Mouse (Mus musculus) kidney, postnatal 0 days (tissue): Measurements from ENCODE around the gene Scgn. TPM values are rescaled to one million over a fixed set of nuclear protein-coding genes. Genes with fewer than 3 reads are reported as not detected.

Experiments
- ATAC-seq: fragments of 200-750 bp; cut with Nextera tagmentation; replicated peaks from 2 replicates; pipeline ENCODE4 v1.8.0; 2017; ENCODE audit warnings: low read depth, moderate number of reproducible peaks, moderate TSS enrichment, moderate library complexity; ENCODE audit not compliant: low FRiP score
- DNase-seq: peaks from one replicate; pipeline ENCODE4 v3.0.0-alpha.2; 2016; ENCODE audit warnings: low spot score
- H3K27ac ChIP-seq: fragments of 300-500 bp; sonication (generic); 2 replicates; pipeline ENCODE4 v1.5.1; 2014; ENCODE audit warnings: mild to moderate bottlenecking
- H3K27me3 ChIP-seq: fragments of 300-500 bp; sonication (generic); 2 replicates; pipeline ENCODE4 v1.6.1; 2014; ENCODE audit warnings: low read length, mixed read lengths; ENCODE audit not compliant: insufficient read depth
- H3K36me3 ChIP-seq: fragments of 300-500 bp; sonication (generic); 2 replicates; pipeline ENCODE4 v1.6.1; 2014; ENCODE audit warnings: low read length, mixed read lengths; ENCODE audit not compliant: insufficient read depth
- H3K4me1 ChIP-seq: fragments of 300-500 bp; sonication (generic); replicated peaks from 2 replicates; pipeline ENCODE4 v1.6.1; 2014; ENCODE audit warnings: antibody characterized with exemption, low read length, mixed read lengths; ENCODE audit not compliant: insufficient read depth
- H3K4me2 ChIP-seq: fragments of 300-500 bp; sonication (generic); 2 replicates; pipeline ENCODE4 v1.6.1; 2014; ENCODE audit warnings: mild to moderate bottlenecking, low read length, moderate library complexity, mixed read lengths
- H3K4me3 ChIP-seq: fragments of 300-500 bp; sonication (generic); replicated peaks from 2 replicates; pipeline ENCODE4 v1.5.1; 2014; ENCODE audit warnings: low read depth, low read length
- H3K9ac ChIP-seq: fragments of 300-500 bp; sonication (generic); 2 replicates; pipeline ENCODE4 v1.6.1; 2014; ENCODE audit warnings: low read depth, low read length
- H3K9me3 ChIP-seq: fragments of 300-500 bp; sonication (generic); replicated peaks from 2 replicates; pipeline ENCODE4 v1.6.1; 2016; ENCODE audit warnings: low read length, inconsistent platforms, mixed read lengths
- CTCF ChIP-seq: IDR thresholded peaks from 2 replicates; pipeline ENCODE4 v1.5.1; 2016; ENCODE audit warnings: antibody characterized with exemption, low read depth, mild to moderate bottlenecking, moderate library complexity
- WGBS: fragments of 180-500 bp; shearing (Covaris S2); extraction: QIAGEN DNeasy Blood & Tissue Kit; methylation state at CpG from one replicate; pipeline ENCODE4 v1.1.7; 2014; 5-methylcytosine and 5-hydroxymethylcytosine counted together
- polyA plus RNA-seq: library from polyadenylated mRNA; unstranded; fragments of >200 nt; fragmentation: Nextera tagmentation; extraction: Ambion mirVana; gene quantifications from 2 replicates; pipeline ENCODE4 v1.2.1, GENCODE M21; 2015

The Scgn gene
- polyA plus RNA-seq, 1 experiment from 2014 or later: 1.2 TPM

- no peak overlapping the region for H3K4me3 ChIP-seq
- DNase-seq: no peak
- WGBS: 67% methylated on average over 11 of the region's 11 CpGs
- H3K36me3 ChIP-seq: no peaks in the 10 kb centered on the region
- no peak overlapping the region for H3K27ac ChIP-seq
- no peaks in the 10 kb centered on the region for H3K9me3 ChIP-seq
- no peaks in the 10 kb centered on the region for H3K27me3 ChIP-seq
- no peaks in the 10 kb centered on the region for H3K4me1 ChIP-seq
- no peak for ATAC-seq
- no peak overlapping the region for H3K9ac ChIP-seq
- H3K4me2 ChIP-seq: no peak overlapping the region
- no peak for TF ChIP-seq CTCF
Observed at GRCm38 (mm10) chr13:23930904-23931303, 60.1 kb downstream of the Scgn start.

GRCm38 (mm10) chr13:23930461-23930860 lies 60.6 kb downstream of the Scgn start:
- ATAC-seq: no peak
- H3K9ac ChIP-seq: no peak overlapping the region
- H3K27ac ChIP-seq: no peak overlapping the region
- H3K36me3 ChIP-seq: no peaks in the 10 kb centered on the region
- H3K27me3 ChIP-seq: no peaks in the 10 kb centered on the region
- H3K4me2 ChIP-seq: no peak overlapping the region
- no peaks in the 10 kb centered on the region for H3K9me3 ChIP-seq
- DNase-seq: no peak
- 78% methylated on average over 9 of the region's 9 CpGs for WGBS
- no peak overlapping the region for H3K4me3 ChIP-seq
- H3K4me1 ChIP-seq: no peaks in the 10 kb centered on the region
- TF ChIP-seq CTCF: no peak

DNA sequence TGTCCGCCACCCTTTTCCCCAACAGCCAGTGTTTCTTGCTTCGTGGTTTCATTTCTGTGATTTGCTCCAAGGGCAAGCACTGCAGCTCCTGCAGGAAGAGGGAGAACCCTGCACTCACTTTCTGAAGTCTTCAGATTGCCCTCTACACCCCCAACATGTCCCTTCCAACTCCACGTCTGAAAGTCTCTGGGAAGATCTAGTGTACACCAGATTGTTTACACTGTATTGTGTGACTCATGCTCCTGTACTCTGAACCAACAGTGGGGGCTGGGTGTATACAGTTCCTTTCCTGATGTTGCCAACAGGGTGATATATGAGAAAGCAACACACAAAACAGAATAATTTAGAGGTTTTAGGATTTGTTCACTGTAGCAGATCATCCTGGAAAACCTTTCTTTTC lies 62.4 kb downstream of the Scgn start:
- ATAC-seq (peak; percentile 76), DNase-seq (peak; percentile 68)
- WGBS: 25% methylated on average over 3 of the region's 3 CpGs
- no peak overlapping the region for H3K9ac ChIP-seq
- peak overlapping the region; percentile 11 for H3K4me2 ChIP-seq
- H3K4me3 ChIP-seq: no peak overlapping the region
- H3K27me3 ChIP-seq: no peaks in the 10 kb centered on the region
- no peak for TF ChIP-seq CTCF
- H3K27ac ChIP-seq: no peak overlapping the region
- H3K4me1 ChIP-seq: no peaks in the 10 kb centered on the region
- H3K36me3 ChIP-seq: no peaks in the 10 kb centered on the region
- H3K9me3 ChIP-seq: no peaks in the 10 kb centered on the region

GRCm38 (mm10) chr13:23925792-23926191 lies 65.2 kb downstream of the Scgn start:
- Histone ChIP-seq H3K27me3 (no peaks in the 10 kb centered on the region), H3K4me1 (no peaks in the 10 kb centered on the region), H3K27ac (no peak overlapping the region), H3K36me3 (no peaks in the 10 kb centered on the region), H3K4me3 (no peak overlapping the region), H3K9ac (no peak overlapping the region), H3K9me3 (no peaks in the 10 kb centered on the region), H3K4me2 (no peak overlapping the region)
- ATAC-seq (no peak), DNase-seq (no peak)
- 69% methylated on average over 2 of the region's 2 CpGs for WGBS
- no peak for TF ChIP-seq CTCF

DNA sequence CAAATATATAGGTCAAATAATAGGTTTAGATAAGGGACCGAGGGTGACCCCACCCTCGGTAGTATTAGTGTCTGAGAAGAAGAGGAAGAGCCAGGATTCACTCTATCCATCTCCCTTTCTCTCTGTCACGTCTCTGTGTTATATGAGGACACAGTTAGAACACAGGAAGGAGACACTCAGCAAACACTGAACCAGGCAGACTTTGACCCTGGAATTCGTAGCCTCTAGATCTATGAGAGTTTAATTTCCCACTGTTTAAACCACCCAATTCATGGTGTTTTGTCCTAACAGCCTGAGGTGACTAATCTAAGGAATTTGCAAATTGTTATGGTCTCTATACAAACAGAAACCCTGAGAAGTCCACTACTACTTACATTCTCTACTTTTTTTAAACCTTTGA lies 73.3 kb downstream of the Scgn start:
- Histone ChIP-seq H3K36me3 (no peaks in the 10 kb centered on the region), H3K9ac (no peak overlapping the region), H3K27ac (no peak overlapping the region), H3K4me1 (peaks cover 17% of the 10 kb centered on the region), H3K27me3 (no peaks in the 10 kb centered on the region), H3K9me3 (no peaks in the 10 kb centered on the region), H3K4me3 (no peak overlapping the region), H3K4me2 (no peak overlapping the region)
- DNase-seq (no peak), ATAC-seq (no peak)
- TF ChIP-seq CTCF: no peak
- 71% methylated on average over 4 of the region's 4 CpGs for WGBS

GRCm38 (mm10) chr13:23916132-23916531 lies 74.9 kb downstream of the Scgn start:
- H3K36me3 ChIP-seq: no peaks in the 10 kb centered on the region
- no peaks in the 10 kb centered on the region for H3K9me3 ChIP-seq
- no peak overlapping the region for H3K4me3 ChIP-seq
- TF ChIP-seq CTCF: no peak
- ATAC-seq: no peak
- peaks cover 17% of the 10 kb centered on the region for H3K4me1 ChIP-seq
- H3K4me2 ChIP-seq: no peak overlapping the region
- 67% methylated on average over 1 of the region's 1 CpGs for WGBS
- H3K27ac ChIP-seq: 0 out of 2 replicates have a peak overlapping the region, but pooled peaks have one; percentile 31
- H3K27me3 ChIP-seq: no peaks in the 10 kb centered on the region
- H3K9ac ChIP-seq: no peak overlapping the region
- DNase-seq: peak; percentile 38

DNA sequence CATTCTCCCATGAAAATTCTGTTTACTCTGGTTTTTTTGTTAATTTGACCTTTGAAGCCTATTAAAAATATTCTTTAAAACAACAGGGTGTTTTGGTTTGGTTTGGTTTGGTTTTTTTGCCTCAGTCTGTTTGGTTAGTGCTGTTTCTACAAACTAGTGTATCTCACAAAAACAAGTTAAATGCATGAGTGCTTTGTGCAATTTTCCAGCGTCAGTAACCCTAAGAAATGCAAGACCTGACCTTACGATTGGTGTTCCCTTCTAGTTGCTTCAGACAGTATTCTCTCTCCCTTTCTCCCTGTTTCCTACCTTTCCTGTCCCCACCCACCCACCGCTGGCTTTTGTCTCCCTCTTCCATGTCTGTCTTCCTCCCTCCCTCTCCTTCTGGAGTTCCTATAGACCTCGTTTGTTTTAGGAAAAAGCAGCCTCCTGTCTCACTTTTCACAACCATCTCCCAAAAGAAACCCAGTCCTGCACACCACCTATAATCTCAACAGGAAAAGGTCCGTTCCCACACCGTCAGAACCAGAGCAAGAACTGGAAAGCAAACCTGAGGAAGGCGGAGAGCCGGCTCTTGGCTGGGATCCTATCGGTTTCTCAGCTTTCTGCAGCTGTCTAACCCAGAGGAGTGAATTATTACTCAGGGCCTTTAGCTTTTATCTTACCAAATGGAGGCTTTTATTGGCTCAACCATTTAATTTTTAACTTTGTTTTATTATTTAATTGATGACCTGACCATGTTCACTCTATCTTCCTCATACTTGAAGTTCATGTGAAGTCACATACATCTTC lies 76.4 kb downstream of the Scgn start, which contains the start of gene Slc17a4:
Gene Slc17a4 (minus strand): TSS at position 634 of the 792 bp plus-strand sequence.
- DNase-seq: peak; percentile 63
- WGBS: 16% methylated on average over 9 of the region's 9 CpGs
- H3K4me3 ChIP-seq: no peak within 1 kb of the TSS

More for the DNA sequence above, 76.4 kb downstream of the Scgn start, which contains the start of gene Slc17a4:
- Histone ChIP-seq H3K9ac (no peak within 1 kb of the TSS), H3K4me2 (peak within 1 kb of the TSS; percentile 32), H3K27ac (peak within 1 kb of the TSS; percentile 75), H3K4me1 (peaks cover 17% of the 10 kb centered on the region), H3K36me3 (no peaks in the 10 kb centered on the region), H3K27me3 (no peaks in the 10 kb centered on the region), H3K9me3 (no peaks in the 10 kb centered on the region)
- ATAC-seq: no peak; the same call in 1 of the 2 replicates
- TF ChIP-seq CTCF: no peak
